In the genomic region with DNA sequence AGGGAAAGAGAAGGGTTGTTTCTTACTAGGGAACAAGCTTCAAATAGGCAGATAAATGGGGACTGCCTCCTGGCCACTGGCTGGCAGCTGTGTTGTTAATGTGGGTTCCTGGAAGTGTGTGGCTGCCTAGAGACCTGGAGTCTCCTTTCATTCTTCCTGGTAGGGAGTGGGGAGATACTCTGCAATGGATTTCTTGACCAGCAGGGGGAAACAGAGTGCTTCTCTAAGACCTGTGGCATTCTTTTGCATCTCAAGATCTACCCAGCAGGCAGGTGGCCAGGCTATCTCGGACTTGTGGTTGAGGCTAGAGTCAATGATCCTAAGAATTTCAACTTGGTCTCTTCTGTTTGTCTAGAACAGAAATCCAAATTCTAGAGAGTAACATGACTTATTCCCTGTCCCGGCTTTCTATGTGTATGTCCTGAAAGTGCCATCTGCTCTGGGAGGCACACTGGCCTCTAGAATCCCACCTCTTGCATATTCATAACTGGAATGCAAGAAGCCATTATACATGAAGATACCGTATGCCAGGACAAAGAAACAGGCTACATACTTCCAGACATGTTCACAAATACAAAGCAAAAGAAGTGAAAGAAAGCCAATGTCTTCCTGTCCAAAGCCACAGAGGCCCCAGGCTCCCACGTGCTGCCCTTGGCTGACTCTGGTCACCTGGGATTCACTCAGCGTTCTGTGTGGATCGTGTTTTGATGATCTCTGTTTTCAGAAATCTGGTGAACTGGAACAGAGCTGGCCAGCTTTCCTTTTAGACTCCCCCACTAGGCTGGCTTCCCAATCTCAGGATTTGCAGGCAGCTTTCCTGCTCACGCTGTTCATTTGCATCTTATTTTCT, we compare ENCODE assay signal across 9 mouse cellular contexts. TPM values are rescaled to one million over a fixed set of nuclear protein-coding genes. Genes with fewer than 3 reads are reported as not detected.
DNase-seq lines count a peak whose midpoint lies in the region; ATAC-seq and TF ChIP-seq lines count a peak whose summit lies in the region.
"Had no signal": no experiment of that assay in that cellular context is flagged by ENCODE, and none has a peak within 500 bp of the region (broad histone marks: within the 10 kb centered on the region; RNA-seq: fewer than 3 reads in every experiment).

No protein-coding gene starts in this region.

- no peaks in the 10 kb centered on the region for H3K4me1 ChIP-seq in heart, adult 2 months (ENCODE audit: control insufficient read depth, insufficient read depth, low read length)
- H3K4me1 ChIP-seq in heart, embryonic 10.5 days: no peaks in the 10 kb centered on the region
- peaks cover 5% of the 10 kb centered on the region; the same call in 1 of the 2 replicates for H3K4me1 ChIP-seq in midbrain, embryonic 14.5 days (ENCODE audit: control insufficient read depth, insufficient read depth, low read length)
- H3K4me1 ChIP-seq: liver, embryonic 15.5 days had no signal

- 42% methylated on average over 7 of the region's 7 CpGs for WGBS in heart, adult 2 months
- 60% methylated on average over 7 of the region's 7 CpGs for WGBS in heart, embryonic 10.5 days
- WGBS in midbrain, embryonic 14.5 days: 38% methylated on average over 7 of the region's 7 CpGs

- no peak overlapping the region for H3K4me3 ChIP-seq in heart, adult 2 months
- H3K4me3 ChIP-seq in heart, embryonic 10.5 days: no peak overlapping the region
- H3K4me3 ChIP-seq in left cerebral cortex, adult 2 months: no peak overlapping the region
- H3K4me3 ChIP-seq in midbrain, embryonic 14.5 days (replicated peaks; ENCODE audit: low read depth, low read length): no peak overlapping the region
- H3K4me3 ChIP-seq: liver, embryonic 15.5 days had no signal

- peak; percentile 96 for ATAC-seq in frontal cortex, adult (ENCODE audit: low TSS enrichment)
- peak; percentile 68 for ATAC-seq in midbrain, embryonic 14.5 days (ENCODE audit: low FRiP score, low TSS enrichment)

- TF ChIP-seq POLR2A in heart, adult 2 months (IDR thresholded peaks at IDR 0.05; ENCODE audit: insufficient read depth, low read depth, low read length): no peak

- TF ChIP-seq CTCF in heart, adult 2 months (IDR thresholded peaks at IDR 0.05): peak; percentile 81
- TF ChIP-seq CTCF in left cerebral cortex, adult 2 months (IDR thresholded peaks at IDR 0.05): peak; percentile 84

- no peak overlapping the region for H3K9ac ChIP-seq in heart, adult 2 months (ENCODE audit: low read depth, low read length)
- no peak overlapping the region for H3K9ac ChIP-seq in midbrain, embryonic 14.5 days (replicated peaks; ENCODE audit: low read length)
- H3K9ac ChIP-seq: liver, embryonic 15.5 days had no signal

- intact Hi-C loops in heart, adult 2 months (cut with DNase I): loop anchor here (1.0 to 5.0 kb wide), 3 partner anchors 76 to 449 kb away; no protein-coding TSS in a partner anchor
- intact Hi-C loops in left cerebral cortex, adult 2 months (cut with DNase I): loop anchor here (1.0 to 5.0 kb wide), 3 partner anchors 76 to 448 kb away; no protein-coding TSS in a partner anchor

- peak; percentile 42 to 57 for DNase-seq in heart, adult 2 months
- DNase-seq in heart, embryonic 10.5 days (ENCODE audit: low spot score): no peak
- DNase-seq in cerebellum, adult 18-20 months: peak; percentile 31 to 43
- DNase-seq in hindlimb bud, embryonic 11.5 days (ENCODE audit: extremely low spot score, low read depth, low spot score): peak; percentile 77
- peak; percentile 75 to 79 for DNase-seq in left cerebral cortex, adult 2 months (ENCODE audit: extremely low spot score in 1 of 2, low spot score in 2 of 2)
- peak; percentile 83 for DNase-seq in midbrain, embryonic 14.5 days
- peak; percentile 76 for DNase-seq in testis, postnatal 10 days (ENCODE audit: low spot score)

- no peaks in the 10 kb centered on the region for H3K79me2 ChIP-seq in heart, adult 2 months (replicated peaks; ENCODE audit: control insufficient read depth, insufficient read depth, low read length)

- no peak overlapping the region for H3K27ac ChIP-seq in heart, adult 2 months
- H3K27ac ChIP-seq in heart, embryonic 10.5 days: no peak overlapping the region
- H3K27ac ChIP-seq in left cerebral cortex, adult 2 months: peak overlapping the region; percentile 70
- peak overlapping the region; percentile 64 for H3K27ac ChIP-seq in midbrain, embryonic 14.5 days (replicated peaks; ENCODE audit: low read depth, low read length)
- H3K27ac ChIP-seq: liver, embryonic 15.5 days had no signal

- no peaks in the 10 kb centered on the region for H3K9me3 ChIP-seq in heart, embryonic 10.5 days
- H3K9me3 ChIP-seq in midbrain, embryonic 14.5 days (ENCODE audit: control insufficient read depth, low read length): no peaks in the 10 kb centered on the region
- H3K9me3 ChIP-seq: liver, embryonic 15.5 days had no signal

- H3K4me2 ChIP-seq in midbrain, embryonic 14.5 days (ENCODE audit: low read length): no peak overlapping the region
- H3K4me2 ChIP-seq: liver, embryonic 15.5 days had no signal

- no peaks in the 10 kb centered on the region for H3K27me3 ChIP-seq in heart, adult 2 months (ENCODE audit: control insufficient read depth, insufficient read depth, low read length)
- H3K27me3 ChIP-seq in heart, embryonic 10.5 days (ENCODE audit: insufficient read depth, poor library complexity, severe bottlenecking): no peaks in the 10 kb centered on the region
- H3K27me3 ChIP-seq in midbrain, embryonic 14.5 days (ENCODE audit: control insufficient read depth, insufficient read depth, low read length): no peaks in the 10 kb centered on the region
- H3K27me3 ChIP-seq: liver, embryonic 15.5 days had no signal

- no peaks in the 10 kb centered on the region for H3K36me3 ChIP-seq in heart, adult 2 months (ENCODE audit: control insufficient read depth, insufficient read depth, low read length)
- no peaks in the 10 kb centered on the region for H3K36me3 ChIP-seq in heart, embryonic 10.5 days
- no peaks in the 10 kb centered on the region for H3K36me3 ChIP-seq in midbrain, embryonic 14.5 days (ENCODE audit: control insufficient read depth, insufficient read depth, low read length)
- H3K36me3 ChIP-seq: liver, embryonic 15.5 days had no signal

- no peak for TF ChIP-seq EP300 in heart, adult 2 months (IDR thresholded peaks at IDR 0.05; ENCODE audit: insufficient read depth, low read depth, low read length)

RNA-seq across cellular contexts. Expression of a gene that starts 3.6 kb away (rescaled TPM):
- total RNA-seq in heart, adult 2 months (2021): not detected
- not detected in 2 replicates for polyA plus RNA-seq in heart, adult 2 months (2012; rRNA removed)
- polyA plus RNA-seq in heart, embryonic 10.5 days (2016; fragmentation: Nextera tagmentation; extraction: Ambion mirVana): not detected in 2 replicates
- total RNA-seq in left cerebral cortex, adult 2 months (2021): under 1 TPM; 0.41 to 0.61 TPM
- polyA plus RNA-seq in midbrain, embryonic 14.5 days (2014; fragmentation: Nextera tagmentation; extraction: Ambion mirVana): 0.14 and 0.35 TPM in 2 replicates
- polyA plus RNA-seq: liver, embryonic 15.5 days had no signal

Comparison
In these comparisons a context has a peak if more than half of its experiments do, and no peak if none do; other contexts are left out.
1. H3K27ac ChIP-seq: peak in left cerebral cortex, adult 2 months (single experiment) and midbrain, embryonic 14.5 days (single experiment); none in heart, adult 2 months (single experiment) and heart, embryonic 10.5 days (single experiment).